Comparison of ENCODE assay signal across 8 mouse cellular contexts in the genomic region with DNA sequence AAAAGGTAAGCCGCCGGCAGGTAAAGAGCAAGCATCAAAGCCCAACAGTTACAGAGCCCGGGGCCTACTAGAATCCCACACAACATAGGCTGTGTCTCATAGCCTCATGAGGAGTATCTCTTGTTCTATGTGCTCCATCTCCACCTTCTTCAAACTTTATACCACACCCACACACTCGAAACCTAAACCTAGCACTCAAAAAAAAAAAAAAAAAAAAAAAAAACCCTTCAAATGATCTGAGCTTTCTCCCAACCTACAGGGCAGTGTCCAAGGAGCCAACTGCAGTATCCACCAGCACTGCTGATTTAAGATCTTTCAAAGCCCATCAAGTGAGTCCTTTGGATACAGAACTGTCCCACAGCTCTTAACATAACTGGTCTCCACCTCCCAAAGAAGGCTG. TPM values are rescaled to one million over a fixed set of nuclear protein-coding genes. Genes with fewer than 3 reads are reported as not detected.
DNase-seq lines count a peak whose midpoint lies in the region; ATAC-seq and TF ChIP-seq lines count a peak whose summit lies in the region.

No protein-coding gene starts in this region.

- peak overlapping the region; percentile 95 for H3K4me2 ChIP-seq in heart, embryonic 13.5 days
- peak overlapping the region; percentile 26 for H3K4me2 ChIP-seq in hindbrain, embryonic 11.5 days (replicated peaks; ENCODE audit: low read depth, low read length)
- H3K4me2 ChIP-seq in midbrain, embryonic 12.5 days (replicated peaks) = peak overlapping the region; percentile 95

- peak overlapping the region; percentile 99 for H3K4me3 ChIP-seq in heart, embryonic 13.5 days
- H3K4me3 ChIP-seq in G1E (ENCODE audit: low read depth, low read length) = peak overlapping the region; percentile 91; the same call in 1 of the 2 replicates
- H3K4me3 ChIP-seq in hindbrain, embryonic 11.5 days (ENCODE audit: low read depth, low read length) = peak overlapping the region; percentile 99
- H3K4me3 ChIP-seq in midbrain, embryonic 12.5 days = peak overlapping the region; percentile 92

- H3K27me3 ChIP-seq in heart, embryonic 13.5 days (replicated peaks) = no peaks in the 10 kb centered on the region
- H3K27me3 ChIP-seq in G1E (ENCODE audit: insufficient read depth, low read length) = no peaks in the 10 kb centered on the region
- H3K27me3 ChIP-seq in hindbrain, embryonic 11.5 days (ENCODE audit: control insufficient read depth, insufficient read depth, low read length) = no peaks in the 10 kb centered on the region
- H3K27me3 ChIP-seq in midbrain, embryonic 12.5 days = no peaks in the 10 kb centered on the region

- no peak for TF ChIP-seq CTCF in G1E (IDR thresholded peaks at IDR 0.05; ENCODE audit: low read depth, low read length)

- no peak for DNase-seq in heart, postnatal 25 days (ENCODE audit: low spot score)
- DNase-seq in G1E (ENCODE audit: low spot score) = no peak
- DNase-seq in hindbrain, embryonic 11.5 days (ENCODE audit: low spot score) = no peak
- DNase-seq in natural killer cell, adult 2 months (ENCODE audit: low spot score in 2 of 2) = no peak
- no peak for DNase-seq in cerebellum, adult 11 months
- DNase-seq in adrenal gland, postnatal 10 days = no peak

- peaks cover 31% of the 10 kb centered on the region for H3K4me1 ChIP-seq in heart, embryonic 13.5 days
- peaks cover 41% of the 10 kb centered on the region for H3K4me1 ChIP-seq in G1E (ENCODE audit: insufficient read depth, low read depth, low read length)
- no peaks in the 10 kb centered on the region for H3K4me1 ChIP-seq in hindbrain, embryonic 11.5 days (replicated peaks; ENCODE audit: control insufficient read depth, insufficient read depth, low read length)
- H3K4me1 ChIP-seq in midbrain, embryonic 12.5 days = peaks cover 30% of the 10 kb centered on the region

- peaks cover 40% of the 10 kb centered on the region for H3K36me3 ChIP-seq in heart, embryonic 13.5 days
- peaks cover 63% of the 10 kb centered on the region for H3K36me3 ChIP-seq in G1E (replicated peaks)
- peaks cover 2% of the 10 kb centered on the region; the same call in 1 of the 2 replicates for H3K36me3 ChIP-seq in hindbrain, embryonic 11.5 days (ENCODE audit: control insufficient read depth, insufficient read depth, low read length)
- H3K36me3 ChIP-seq in midbrain, embryonic 12.5 days = peaks cover 22% of the 10 kb centered on the region

- no peaks in the 10 kb centered on the region for H3K9me3 ChIP-seq in heart, embryonic 13.5 days
- H3K9me3 ChIP-seq in G1E (replicated peaks) = no peaks in the 10 kb centered on the region
- H3K9me3 ChIP-seq in hindbrain, embryonic 11.5 days (ENCODE audit: control insufficient read depth, low read length) = no peaks in the 10 kb centered on the region
- H3K9me3 ChIP-seq in midbrain, embryonic 12.5 days = no peaks in the 10 kb centered on the region

- peak overlapping the region; percentile 94 for H3K9ac ChIP-seq in heart, embryonic 13.5 days
- H3K9ac ChIP-seq in hindbrain, embryonic 11.5 days (ENCODE audit: low read depth, low read length) = 0 out of 2 replicates have a peak overlapping the region, but pooled peaks have one; percentile 92
- peak overlapping the region; percentile 91 for H3K9ac ChIP-seq in midbrain, embryonic 12.5 days (replicated peaks)

- ATAC-seq in heart, embryonic 13.5 days (ENCODE audit: extremely low read depth, insufficient number of reproducible peaks, low FRiP score, low TSS enrichment) = no peak
- ATAC-seq in G1E (ENCODE audit: extremely low read depth, insufficient number of reproducible peaks, low FRiP score, poor library complexity, severe bottlenecking) = no peak
- ATAC-seq in hindbrain, embryonic 11.5 days (ENCODE audit: low FRiP score) = no peak
- no peak for ATAC-seq in midbrain, embryonic 12.5 days (ENCODE audit: low FRiP score, low read depth)

- intact Hi-C loops in heart, postnatal 25 days (cut with DNase I) = no loop called here

- H3K27ac ChIP-seq in heart, embryonic 13.5 days (replicated peaks) = no peak overlapping the region
- H3K27ac ChIP-seq in hindbrain, embryonic 11.5 days (ENCODE audit: low read depth, low read length) = no peak overlapping the region
- no peak overlapping the region for H3K27ac ChIP-seq in midbrain, embryonic 12.5 days (replicated peaks)

- WGBS in heart, embryonic 13.5 days = 94% methylated on average over 4 of the region's 4 CpGs
- WGBS in hindbrain, embryonic 11.5 days = 91% methylated on average over 4 of the region's 4 CpGs
- WGBS in midbrain, embryonic 12.5 days = 94% methylated on average over 4 of the region's 4 CpGs

RNA-seq across cellular contexts. Expression of gene Utp18, which starts 1.5 kb away (rescaled TPM):
- polyA plus RNA-seq in heart, embryonic 13.5 days (2015; fragmentation: Nextera tagmentation; extraction: Ambion mirVana) = 17.0 and 18.3 TPM in 2 replicates
- 1 to 10 TPM; 8.1 to 8.7 TPM for total RNA-seq in heart, postnatal 25 days (2021)
- 21.9 and 24.9 TPM in 2 replicates for total RNA-seq in G1E (2014; fragmentation: Nextera tagmentation)
- total RNA-seq in G1E (2017) = 50.9 TPM in 2 replicates
- polyA plus RNA-seq in G1E (2012) = 22.3 and 26.4 TPM in 2 replicates
- 48.3 and 50.7 TPM in 2 replicates for polyA plus RNA-seq in hindbrain, embryonic 11.5 days (2014; fragmentation: Nextera tagmentation; extraction: Ambion mirVana)
- polyA plus RNA-seq in midbrain, embryonic 12.5 days (2016; fragmentation: Nextera tagmentation; extraction: Ambion mirVana) = 42.5 and 43.6 TPM in 2 replicates
- total RNA-seq in adrenal gland, postnatal 10 days (2021) = 10 to 100 TPM; 18.7 to 19.5 TPM

RNA-seq across cellular contexts. Expression of gene Mbtd1, which starts 1.6 kb away (rescaled TPM):
- 17.1 and 17.5 TPM in 2 replicates for polyA plus RNA-seq in heart, embryonic 13.5 days (2015; fragmentation: Nextera tagmentation; extraction: Ambion mirVana)
- 10 to 100 TPM; 15.1 to 15.6 TPM for total RNA-seq in heart, postnatal 25 days (2021)
- total RNA-seq in G1E (2014; fragmentation: Nextera tagmentation) (105 and 119 TPM in 2 replicates), G1E (2017) (31.7 and 39.4 TPM in 2 replicates)
- 29.3 and 36.6 TPM in 2 replicates for polyA plus RNA-seq in G1E (2012)
- 30.1 and 37.6 TPM in 2 replicates for polyA plus RNA-seq in hindbrain, embryonic 11.5 days (2014; fragmentation: Nextera tagmentation; extraction: Ambion mirVana)
- polyA plus RNA-seq in midbrain, embryonic 12.5 days (2016; fragmentation: Nextera tagmentation; extraction: Ambion mirVana) = 50.2 and 55.5 TPM in 2 replicates
- total RNA-seq in adrenal gland, postnatal 10 days (2021) = 10 to 100 TPM; 40.5 to 50.0 TPM

Comparison
In these comparisons a context has a peak if more than half of its experiments do, and no peak if none do; other contexts are left out.
1. H3K4me2 ChIP-seq: peak in every context shown above with its lines; median percentile 95 in heart, embryonic 13.5 days; 95 in midbrain, embryonic 12.5 days; 26 in hindbrain, embryonic 11.5 days.